Mouse (Mus musculus) CD4-positive, CD25-positive, alpha-beta regulatory T cell, adult 4 months (primary cell): ENCODE data around the gene Ascc1. TPM values are rescaled to one million over a fixed set of nuclear protein-coding genes. Genes with fewer than 3 reads are reported as not detected.
A peak's percentile ranks its signal among the peaks of the same experiment; 100 is the strongest.

Experiments
- ATAC-seq: one replicate; pipeline ENCODE4 v1.8.0; 2017
- polyA plus RNA-seq, 2 experiments: library from polyadenylated mRNA; unstranded; fragments of 100-300 nt; shearing (Covaris generic); gene quantifications; one replicate each; pipeline ENCODE4 v1.2.1; 2017

The Ascc1 gene
- polyA plus RNA-seq, 2 experiments from 2014 or later = 57.8 to 61.3 TPM

DNA sequence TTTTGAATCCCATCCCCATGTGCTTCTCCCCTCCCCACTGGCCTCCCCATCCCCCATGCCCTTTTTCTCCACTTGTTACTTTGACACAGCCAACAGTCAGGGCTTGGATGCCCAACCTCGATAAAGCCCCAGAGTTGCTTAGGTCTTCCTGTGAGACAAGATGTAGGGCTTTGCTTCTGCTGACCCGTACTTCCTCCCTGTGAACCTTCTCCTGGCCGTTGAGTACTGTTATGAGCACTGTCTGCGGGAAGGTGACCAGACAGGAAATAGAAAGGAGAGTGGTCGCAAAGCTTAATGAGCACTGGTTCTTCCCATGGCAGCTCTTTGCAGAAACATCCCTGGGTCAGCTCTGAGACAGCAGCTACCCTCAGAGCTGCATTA is 78.0 kb downstream of the Ascc1 start:
- ATAC-seq = peak; percentile 17

DNA sequence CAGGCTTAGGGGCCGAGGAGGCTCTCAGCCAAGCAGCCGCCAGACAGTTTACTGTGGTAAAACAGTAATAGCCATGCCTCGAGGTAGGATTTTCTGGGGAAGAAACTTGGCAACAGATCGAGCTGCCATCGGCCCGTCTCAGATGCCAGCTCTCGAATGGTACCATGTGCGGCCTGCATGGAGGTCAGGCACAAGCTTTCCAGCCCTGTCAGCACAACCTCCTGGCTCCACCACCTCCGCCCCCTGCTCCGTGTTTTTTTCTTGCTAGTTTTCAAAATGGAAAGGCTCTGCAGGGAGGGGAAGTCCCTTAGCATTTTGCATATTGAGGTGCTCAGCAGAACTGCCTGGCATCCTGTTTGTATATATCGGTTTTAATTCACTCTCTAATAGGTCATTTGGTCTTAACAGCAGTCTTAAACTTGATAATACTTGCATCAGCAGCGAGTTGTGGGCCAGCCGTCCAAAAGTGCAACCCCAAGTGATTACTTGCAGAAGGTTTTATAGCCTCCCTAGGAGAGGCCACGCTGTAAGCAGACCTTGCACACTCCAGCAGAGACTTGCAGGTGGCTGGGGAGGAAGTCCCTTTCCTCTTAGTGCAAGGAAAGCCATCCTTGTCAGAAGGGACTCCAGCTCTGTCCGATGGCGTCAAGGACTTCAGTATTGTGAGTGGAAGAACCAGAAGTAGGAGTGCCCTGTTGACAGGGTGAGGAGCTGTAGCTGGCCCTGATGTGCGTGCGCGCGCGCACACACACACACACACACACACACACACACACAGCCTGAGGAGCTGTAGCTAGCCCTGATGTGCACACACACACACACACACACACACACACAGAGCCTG is 78.6 kb downstream of the Ascc1 start:
- peak; percentile 89 for ATAC-seq

DNA sequence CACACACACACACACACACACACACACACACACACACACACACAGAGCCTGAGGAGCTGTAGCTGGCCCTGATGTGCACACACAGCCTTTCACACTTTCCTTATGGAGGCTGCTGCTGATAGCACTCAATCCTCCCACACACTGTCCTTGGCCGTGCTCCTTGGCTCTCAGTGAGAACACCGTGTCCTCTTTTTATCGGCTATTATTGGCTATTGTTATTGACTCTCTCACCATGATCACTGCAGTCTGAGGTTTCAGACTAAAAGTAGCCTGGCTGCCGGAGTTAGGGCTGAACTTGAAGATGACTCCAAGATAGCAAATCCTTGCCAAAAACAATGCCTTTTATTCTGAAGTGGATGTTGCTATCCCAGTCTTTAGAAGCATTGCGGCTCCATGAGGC is 79.3 kb downstream of the Ascc1 start:
- peak; percentile 8 for ATAC-seq

DNA sequence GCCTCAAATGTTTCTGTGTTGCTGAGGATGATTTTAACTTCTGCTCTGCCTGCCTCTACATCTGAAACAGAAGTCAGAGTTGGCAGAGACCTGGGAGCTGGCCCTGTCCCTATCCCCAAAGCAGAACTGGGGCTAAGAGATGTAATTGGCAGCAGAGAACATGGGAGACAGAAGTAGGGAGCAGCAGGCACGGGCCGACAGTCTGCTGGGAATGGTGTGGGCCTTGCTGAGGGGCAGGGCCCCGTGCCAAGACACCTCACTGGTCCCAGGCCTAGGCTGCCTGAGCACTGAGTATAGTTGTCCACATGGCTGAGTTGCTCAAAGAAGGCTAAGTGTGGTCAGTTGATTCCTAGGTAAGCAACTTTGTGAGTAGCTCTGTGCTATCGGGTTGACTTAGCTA is 81.5 kb downstream of the Ascc1 start:
- ATAC-seq = no peak

DNA sequence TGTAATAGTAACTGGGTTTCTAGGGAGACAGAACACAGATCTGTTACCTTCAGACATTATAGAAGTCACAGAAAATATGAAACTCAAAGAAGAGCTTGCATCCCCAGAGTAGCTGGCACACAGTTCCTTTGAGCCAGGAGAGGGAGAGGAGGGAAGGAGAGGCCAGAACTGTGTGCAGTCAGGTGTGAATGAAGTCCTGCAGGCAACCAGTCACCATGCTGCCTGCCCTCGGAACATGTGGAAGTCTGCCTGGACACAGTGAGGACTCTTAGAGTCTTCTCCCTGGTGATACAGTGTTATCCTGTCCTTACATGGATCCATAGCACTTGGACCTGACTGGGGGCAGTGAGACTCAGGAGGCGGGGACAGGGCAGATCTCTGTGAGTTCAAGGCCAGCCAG is 89.7 kb downstream of the Ascc1 start:
- no peak for ATAC-seq

DNA sequence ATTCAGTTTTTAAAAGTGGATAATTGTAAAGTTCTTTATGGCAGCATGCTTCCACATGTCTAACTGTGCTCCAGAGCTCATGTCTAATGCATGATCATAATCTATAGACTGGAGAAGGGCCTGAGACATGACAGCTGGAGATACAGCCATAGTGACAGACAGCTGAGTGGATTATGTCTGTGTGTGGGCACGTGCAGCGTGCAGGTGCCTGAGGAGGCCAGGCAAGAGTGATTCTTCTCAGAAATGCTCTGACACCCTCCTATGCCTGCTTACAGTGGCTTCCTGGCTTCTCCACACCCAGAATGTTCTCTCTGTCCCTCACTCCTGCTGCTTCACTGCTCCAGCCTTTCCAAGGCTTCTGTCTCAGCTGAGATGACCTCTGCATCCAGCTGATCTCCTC is 91.1 kb downstream of the Ascc1 start:
- no peak for ATAC-seq

DNA sequence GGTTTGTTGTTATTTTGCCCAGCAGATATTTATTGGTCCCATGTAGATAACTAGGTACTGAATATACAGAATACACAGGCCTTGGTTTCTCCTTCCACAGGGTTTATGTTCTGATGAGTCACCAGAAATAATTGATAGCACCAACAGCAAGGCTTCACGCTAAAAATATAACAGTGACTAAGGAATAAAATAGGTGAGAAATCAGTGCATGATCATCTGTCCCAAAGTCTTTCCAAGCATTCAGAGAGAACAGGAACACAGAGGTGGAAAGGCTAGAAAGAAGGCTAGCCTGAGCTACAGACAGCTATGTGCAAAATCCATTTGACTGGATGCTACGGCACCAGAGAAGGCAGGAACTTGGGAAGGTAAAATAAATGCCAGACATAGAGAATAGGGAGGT is 93.0 kb downstream of the Ascc1 start:
- no peak for ATAC-seq

DNA sequence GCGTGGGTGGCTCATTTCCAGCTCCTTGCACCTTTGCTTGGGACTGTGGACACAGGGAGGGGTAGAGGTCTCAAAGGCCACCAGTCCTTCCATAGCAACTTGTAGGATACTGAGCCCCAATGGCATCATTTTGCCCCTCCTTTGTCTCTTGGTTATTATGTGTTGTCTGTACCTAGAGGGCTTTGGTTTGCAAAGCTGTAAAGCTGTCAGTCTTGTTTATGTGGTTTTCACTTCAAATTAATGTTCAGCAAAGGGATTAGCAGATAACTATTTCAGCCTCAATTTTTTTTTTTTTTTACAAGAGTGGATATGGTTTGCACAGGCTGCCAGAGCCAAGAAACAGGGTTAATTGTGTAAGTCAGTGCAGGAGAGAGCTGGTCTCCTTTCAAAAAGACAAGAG is 93.7 kb downstream of the Ascc1 start:
- no peak for ATAC-seq

DNA sequence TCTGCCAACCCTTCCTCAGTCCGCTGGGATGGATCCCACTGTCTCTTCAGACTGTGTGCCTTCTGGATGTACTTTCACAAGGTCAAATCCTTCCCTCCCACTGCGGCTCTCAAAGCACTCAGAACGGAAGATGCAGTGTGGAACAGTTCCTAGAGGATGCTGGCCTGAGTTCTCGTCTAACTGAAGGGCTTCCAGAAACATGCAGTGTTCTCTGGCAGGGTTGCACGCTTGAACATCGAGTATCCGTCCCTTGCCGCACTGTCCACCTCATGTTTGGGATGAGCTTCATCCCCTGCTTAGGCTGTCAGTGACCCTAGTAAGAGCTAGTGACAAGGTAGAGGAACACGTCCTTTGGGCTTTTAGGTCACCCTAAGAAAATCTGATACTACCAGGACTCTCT is 94.5 kb downstream of the Ascc1 start:
- no peak for ATAC-seq

DNA sequence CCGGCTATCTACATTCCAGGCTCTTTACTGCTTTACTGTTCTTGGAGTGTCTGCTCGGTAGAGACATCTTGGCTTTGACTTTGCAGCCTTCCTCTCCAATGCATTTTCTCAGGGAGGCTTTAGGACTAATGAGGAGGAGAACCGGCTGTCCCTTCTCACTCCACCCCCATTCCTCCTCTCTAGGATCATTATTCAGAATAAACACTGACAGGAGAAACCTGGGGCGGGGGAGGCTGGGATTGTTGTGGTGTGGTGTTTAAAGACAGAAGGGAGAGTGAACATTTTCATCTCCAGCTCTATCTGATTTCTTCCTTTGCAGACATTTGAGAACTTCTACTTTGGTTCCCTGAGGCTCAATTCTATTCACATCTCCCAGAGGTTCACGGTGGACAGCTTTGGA is 95.2 kb downstream of the Ascc1 start:
- no peak for ATAC-seq

DNA sequence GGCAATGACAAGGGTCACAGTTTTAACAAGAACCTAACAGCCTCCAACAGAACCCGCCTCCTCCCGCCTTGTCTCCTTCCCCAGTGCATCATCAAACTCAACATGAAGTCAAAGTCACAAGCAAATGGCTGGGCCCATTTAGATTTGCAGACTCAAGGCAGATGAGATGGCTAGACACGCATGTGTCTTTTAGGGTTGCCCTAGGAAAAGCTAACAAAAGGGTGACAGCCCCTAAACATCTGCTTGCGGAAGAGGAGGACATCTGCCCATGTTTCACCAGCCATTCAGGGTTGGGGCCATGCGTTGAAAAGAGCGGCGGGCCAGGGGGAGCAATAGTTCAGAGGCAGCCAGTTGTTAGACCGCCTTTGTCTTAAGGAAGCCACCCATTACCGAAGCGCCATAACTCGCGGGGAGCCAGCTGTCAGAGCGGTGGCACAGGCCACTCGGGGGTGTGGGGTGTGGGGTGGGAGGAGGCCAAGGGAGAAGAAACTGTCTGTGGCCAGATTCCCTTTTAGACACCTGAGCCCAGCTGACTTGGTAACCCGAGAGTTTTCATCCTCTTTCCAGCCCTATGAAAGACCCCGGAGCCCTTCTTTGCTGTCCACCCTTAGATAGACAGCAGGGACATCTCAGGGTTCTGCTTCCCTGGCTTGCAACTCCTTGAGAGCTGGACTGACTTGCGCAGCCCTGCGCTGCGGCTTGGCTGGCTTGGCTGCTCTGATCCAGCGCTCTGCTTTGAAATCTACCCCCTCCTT is 103.0 kb downstream of the Ascc1 start:
- ATAC-seq = no peak

DNA sequence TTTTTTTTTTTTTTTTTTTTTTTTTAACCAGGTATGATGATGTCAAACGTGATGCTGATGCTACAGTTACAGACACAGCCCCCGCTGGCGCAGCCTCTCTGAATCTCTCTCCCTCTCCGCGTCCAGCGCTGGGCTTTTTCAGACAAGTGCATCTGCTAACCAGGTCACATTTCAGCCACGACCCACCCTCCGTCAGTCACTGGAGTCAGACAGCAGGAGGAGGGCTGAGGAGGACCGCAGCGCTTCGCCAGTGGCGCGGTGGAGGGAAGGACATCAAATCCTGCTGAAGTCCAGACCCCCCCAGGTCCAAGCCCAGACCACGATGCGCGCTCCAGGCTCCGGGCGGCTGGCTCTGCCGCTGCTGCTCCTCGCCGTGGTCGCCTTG is 103.5 kb downstream of the Ascc1 start, which contains the start of gene Spock2:
Gene Spock2, plus strand, starts transcription at position 74 of the 385 bp plus-strand sequence.
- peak; percentile 67 for ATAC-seq

DNA sequence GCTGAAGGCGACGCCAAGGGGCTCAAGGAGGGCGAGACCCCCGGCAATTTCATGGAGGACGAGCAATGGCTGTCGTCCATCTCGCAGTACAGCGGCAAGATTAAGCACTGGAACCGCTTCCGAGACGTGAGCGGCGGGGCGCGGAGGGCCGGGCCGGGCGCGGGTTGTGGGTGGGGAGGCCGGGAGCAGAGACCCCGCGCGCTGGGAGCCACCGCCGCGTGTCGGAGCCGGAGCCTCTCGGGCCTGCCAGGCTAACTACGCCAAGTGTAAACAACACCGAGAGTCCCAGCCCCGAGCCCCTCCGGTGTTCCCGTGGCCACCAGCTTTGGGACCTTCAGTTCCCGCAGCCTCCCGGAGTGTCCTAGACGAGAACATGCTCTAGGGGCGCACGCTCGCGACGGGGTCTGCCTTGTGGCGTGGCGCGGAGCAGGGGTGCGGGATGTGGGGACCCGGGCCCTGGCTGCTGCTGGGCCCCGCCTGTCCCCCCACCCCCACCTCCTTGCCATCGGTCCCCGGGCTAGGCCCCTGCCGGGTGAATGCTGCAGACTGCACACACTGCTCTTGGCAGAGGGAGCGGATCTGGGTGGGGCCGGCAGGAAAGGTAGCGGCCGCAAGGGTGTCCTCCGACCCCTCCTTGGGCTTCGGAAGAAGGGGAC is 104.1 kb downstream of the Ascc1 start:
- ATAC-seq = peak; percentile 60

DNA sequence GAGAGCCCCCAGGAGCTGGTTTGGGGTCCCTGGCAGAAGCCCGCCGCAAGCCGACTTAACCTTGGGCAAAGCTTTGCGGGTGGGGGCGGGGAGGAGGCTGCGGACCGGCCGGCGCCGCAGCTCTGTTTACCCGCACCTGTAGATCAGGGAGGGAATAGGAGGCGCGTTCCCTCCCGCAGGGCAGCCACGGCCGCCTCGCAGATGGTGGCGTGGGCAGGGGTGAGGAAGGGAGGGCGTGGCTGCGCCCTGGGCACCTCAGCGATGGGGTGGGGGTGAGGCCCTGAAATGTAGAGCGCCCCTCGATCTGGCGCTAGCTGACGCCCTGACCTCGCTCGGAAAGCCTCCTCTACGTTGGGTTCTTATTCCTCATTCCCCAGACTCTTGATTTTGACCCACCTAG is 104.8 kb downstream of the Ascc1 start:
- ATAC-seq = peak; percentile 25

DNA sequence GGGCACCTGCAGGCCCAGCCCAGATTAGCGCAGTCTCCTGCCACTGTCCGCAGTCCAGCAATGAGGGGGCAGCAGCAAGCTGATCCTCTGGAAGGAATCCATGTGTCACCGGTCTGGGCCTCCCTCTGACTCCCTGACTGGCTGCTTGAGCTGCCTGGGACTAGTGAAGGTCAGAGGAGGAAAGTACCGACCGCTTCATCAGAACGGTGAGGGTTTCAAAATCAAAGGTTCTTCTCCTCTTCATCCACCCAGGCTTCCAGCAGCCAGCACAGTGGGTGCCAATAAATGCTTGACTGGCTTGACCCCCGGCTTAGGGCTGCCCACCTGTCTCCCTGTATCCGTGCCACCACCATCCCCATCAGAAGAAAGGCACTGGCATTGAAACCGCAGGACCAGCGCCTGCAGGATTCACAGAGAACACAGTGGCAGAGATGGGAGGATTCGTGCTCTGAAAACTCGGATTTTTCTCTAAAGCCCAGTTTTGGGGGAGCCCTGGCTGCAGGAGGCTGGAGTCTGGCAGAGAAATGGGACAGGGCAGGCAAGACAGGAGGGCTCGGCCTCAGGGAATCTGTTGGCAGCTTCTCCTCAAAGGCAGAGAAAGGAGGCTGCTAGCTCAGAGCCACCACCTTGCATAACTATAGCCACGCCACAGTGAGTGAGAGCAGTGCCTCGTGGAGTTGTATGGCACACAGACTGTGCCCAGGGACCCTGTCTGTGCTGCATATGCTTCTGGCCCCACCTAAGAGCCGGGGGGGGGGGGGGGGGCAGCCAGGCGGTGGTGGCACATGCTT is 105.9 kb downstream of the Ascc1 start:
- ATAC-seq = no peak

DNA sequence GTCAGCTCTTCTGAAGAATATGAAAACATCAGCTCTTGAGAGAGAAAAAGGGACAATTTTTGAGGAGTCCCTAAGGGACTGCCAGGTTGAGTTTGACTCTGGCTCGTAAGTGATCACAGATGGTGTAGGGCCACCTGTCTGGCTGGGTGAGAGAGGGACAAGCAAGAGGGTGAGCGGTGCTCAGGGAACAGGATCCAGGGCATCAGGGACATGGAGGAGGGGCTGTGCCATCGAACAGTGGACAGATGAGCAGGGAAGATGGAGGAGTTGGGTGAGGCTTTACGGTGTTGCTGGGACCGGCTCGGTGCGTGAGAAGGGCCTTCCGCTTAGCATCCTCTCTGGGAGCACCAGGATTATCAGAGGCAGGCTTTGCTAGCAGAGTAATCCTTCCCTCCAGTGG is 106.7 kb downstream of the Ascc1 start:
- no peak for ATAC-seq

DNA sequence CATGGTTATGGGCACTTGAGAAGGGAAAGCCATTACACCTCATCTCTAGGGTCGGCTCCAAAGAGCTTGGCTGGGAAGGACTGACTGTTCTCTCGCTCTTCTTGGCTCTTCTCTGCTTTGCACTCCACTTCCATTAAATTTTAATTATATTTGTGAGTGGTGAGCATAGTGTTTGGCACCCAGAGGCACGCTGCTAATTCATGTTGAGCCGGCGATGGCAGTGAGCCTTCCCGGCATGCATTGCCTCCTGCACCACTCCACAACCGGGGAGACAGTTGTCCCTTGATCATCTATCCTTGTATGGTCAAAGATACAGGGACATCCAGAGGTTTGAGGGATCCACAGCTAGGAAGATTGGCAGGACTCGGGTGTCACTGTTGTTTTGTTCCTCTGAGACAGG is 107.4 kb downstream of the Ascc1 start:
- ATAC-seq = no peak

DNA sequence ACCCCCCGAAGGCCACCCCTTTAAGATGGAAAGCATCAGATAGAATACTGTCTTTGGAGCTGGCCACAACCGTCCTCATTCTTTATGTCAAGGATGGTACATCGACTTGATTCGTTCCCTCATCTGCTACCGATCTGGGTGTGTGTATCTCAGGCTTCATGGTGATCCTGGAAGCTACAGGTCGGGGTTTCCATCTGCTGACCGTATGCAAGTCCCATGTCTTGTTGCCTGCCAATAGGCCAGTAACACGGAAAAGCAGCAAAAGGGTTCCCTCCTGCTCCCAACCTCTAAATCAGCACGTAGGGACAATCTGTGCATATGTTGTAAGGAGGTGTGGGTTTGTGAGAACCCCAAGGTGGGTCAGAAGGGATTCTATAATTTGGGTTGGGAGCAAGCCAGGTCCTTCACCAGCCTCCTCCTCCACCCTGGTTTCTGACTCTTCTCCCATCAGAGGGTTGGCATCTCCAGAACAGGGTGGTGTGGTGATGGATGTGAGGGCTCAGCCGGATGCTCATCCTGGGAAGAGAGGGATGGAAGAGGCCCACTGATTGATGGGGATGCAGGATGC is 108.4 kb downstream of the Ascc1 start:
- ATAC-seq = no peak

DNA sequence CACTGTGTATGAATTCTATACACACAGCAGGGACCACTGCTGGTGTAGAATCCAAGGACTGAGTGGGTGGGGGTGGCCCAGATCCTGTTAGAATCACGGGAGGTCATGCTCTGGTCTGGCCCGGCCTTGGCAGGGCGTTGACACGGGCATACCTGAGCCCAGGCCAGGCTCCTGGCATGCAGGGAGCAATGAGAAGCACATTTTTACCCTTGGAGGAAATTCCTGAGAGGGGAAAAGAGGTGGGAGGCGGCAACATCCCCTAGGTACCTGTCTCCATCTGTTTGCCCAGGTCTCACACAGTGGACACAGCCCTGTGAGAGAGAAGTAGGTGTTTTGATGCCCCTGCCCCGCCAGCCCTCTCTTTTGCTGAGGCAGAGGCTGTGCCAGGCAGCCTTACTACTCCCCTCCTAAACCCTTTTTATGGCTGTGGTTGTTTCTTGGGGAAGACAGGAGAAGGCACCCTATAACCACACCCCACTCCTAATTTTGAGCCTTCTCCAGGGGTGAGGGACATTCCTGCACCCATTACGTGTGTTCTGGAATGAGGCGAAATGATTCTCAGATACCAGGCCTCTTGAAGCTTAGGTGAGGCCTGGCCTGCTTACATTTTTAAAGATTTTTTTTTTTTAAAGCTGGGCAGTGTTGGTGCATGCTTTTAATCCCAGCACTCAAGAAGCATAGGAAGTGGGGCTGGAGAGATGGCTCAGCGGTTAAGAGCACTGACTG is 111.5 kb downstream of the Ascc1 start:
- no peak for ATAC-seq

DNA sequence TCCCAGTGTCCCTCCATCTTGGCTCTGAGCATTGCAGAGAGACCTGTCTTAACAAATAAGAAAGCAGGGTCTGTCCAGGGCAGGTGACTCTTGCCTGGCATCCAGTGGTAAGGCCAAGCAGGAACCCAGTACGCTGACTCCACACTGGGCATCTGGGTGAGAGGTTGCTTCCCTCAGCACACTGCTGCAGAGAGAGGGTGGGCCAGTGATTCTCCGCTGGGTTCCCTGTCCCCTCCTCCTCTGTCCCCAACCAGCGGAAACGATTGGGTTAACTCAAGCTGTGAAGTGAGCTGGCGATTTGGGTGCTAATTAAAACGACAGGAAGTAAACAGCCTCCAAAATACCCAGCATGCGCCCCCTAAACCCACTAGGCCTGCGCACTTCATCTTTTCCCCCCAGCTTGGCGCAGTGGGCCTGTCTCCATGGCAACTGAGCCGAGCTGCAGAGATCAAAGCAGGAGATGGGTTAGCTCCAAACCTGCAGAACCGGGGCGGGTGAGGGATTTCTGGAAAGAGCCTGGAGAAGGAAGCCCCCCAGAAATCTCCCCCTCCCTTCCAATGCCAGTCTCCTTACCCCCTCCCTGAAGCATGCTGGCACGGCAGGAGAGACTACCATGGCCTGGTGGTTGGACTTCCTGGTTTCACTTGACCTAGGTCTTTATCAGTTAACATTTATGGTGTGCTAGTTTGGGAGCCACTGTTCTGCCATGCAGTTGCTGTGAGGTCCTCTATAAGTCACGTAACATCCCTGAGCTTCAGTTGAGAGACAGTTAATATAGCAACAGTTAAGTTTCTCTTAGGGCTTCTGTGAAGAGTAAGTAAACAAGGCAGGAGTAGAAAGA is 113.0 kb downstream of the Ascc1 start:
- peak; percentile 75 for ATAC-seq

DNA sequence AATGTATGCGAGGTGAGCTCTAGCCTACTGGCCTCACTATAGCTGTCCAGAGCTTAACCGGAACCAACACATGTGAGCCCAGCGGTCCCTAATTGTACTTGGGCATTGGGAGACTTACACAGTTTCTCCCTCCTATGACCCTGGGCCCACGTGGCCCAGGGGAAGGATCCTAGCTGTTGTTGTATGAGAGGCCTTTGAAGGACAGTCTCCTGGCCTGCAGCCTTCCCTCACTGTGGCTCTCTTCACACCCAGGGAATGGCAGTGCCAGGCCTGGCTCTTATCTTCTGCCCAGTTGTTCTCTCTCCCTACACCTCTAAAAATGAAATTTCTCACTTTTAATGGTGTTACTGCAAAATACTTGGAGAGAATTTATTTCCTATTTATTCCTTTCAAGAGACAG is 114.4 kb downstream of the Ascc1 start:
- no peak for ATAC-seq
